Mouse (Mus musculus) hindbrain, embryonic 14.5 days (tissue): ENCODE data around the gene Arhgap44. TPM values are rescaled to one million over a fixed set of nuclear protein-coding genes. Genes with fewer than 3 reads are reported as not detected.

Source experiments
- ATAC-seq: fragments of 200-750 bp; cut with Nextera tagmentation; 2 replicates; pipeline ENCODE4 v1.8.0; 2017; ENCODE audit warnings: moderate number of reproducible peaks, mild to moderate bottlenecking, moderate TSS enrichment, moderate library complexity; ENCODE audit not compliant: low FRiP score
- DNase-seq: peaks from one replicate; pipeline ENCODE4 v3.0.0-alpha.2; 2015; ENCODE audit warnings: low spot score
- H3K27ac ChIP-seq: fragments of 300-500 bp; sonication (generic); 2 replicates; pipeline ENCODE4 v1.5.1; 2014; ENCODE audit warnings: mild to moderate bottlenecking, moderate library complexity
- H3K27me3 ChIP-seq: fragments of 300-500 bp; sonication (generic); 2 replicates; pipeline ENCODE4 v1.6.1; 2014; ENCODE audit warnings: mild to moderate bottlenecking, low read length, mixed read lengths; ENCODE audit not compliant: control insufficient read depth, insufficient read depth
- H3K36me3 ChIP-seq: fragments of 300-500 bp; sonication (generic); replicated peaks from 2 replicates; pipeline ENCODE4 v1.6.1; 2014; ENCODE audit not compliant: control insufficient read depth, insufficient read depth
- H3K4me1 ChIP-seq: fragments of 300-500 bp; sonication (generic); replicated peaks from 2 replicates; pipeline ENCODE4 v1.6.1; 2014; ENCODE audit warnings: antibody characterized with exemption, low read length, mixed read lengths; ENCODE audit not compliant: control insufficient read depth, insufficient read depth
- H3K4me2 ChIP-seq: fragments of 300-500 bp; sonication (generic); replicated peaks from 2 replicates; pipeline ENCODE4 v1.6.1; 2014; ENCODE audit warnings: mild to moderate bottlenecking, moderate library complexity
- H3K4me3 ChIP-seq: fragments of 300-500 bp; sonication (generic); replicated peaks from 2 replicates; pipeline ENCODE4 v1.5.1; 2014; ENCODE audit warnings: mild to moderate bottlenecking, low read length
- H3K9ac ChIP-seq: fragments of 300-500 bp; sonication (generic); 2 replicates; pipeline ENCODE4 v1.6.1; 2014
- H3K9me3 ChIP-seq: fragments of 300-500 bp; sonication (generic); 2 replicates; pipeline ENCODE4 v1.6.1; 2016; ENCODE audit warnings: low read length; ENCODE audit not compliant: control insufficient read depth
- WGBS: fragments of 180-500 bp; shearing (Covaris S2); extraction: QIAGEN DNeasy Blood & Tissue Kit; methylation state at CpG from one replicate; pipeline ENCODE4 v1.1.7; 2014; 5-methylcytosine and 5-hydroxymethylcytosine counted together
- polyA plus RNA-seq: library from polyadenylated mRNA; unstranded; fragments of >200 nt; fragmentation: Nextera tagmentation; extraction: Ambion mirVana; gene quantifications from 2 replicates; pipeline ENCODE4 v1.2.1, GENCODE M21; 2014

The Arhgap44 gene
- 17.7 and 20.7 TPM in 2 replicates for polyA plus RNA-seq

DNA sequence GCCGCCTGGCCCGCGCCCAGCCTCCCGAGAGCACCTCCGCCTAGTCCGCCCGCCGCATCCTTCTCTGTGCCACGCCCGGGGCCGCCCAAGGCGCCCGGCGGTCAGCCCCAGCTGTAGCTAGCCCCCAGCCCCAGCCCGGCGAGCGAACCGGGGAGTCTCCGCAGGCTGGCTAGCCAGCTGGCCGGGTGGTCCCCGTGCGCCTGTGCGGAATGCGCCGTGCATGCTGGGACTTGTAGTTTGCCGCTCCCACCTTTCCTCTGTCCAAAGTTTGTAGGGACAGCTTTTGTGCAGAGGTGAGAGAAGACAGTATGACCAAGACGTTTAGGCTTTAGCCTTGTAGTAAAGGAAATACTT lies at the start of gene Arhgap44:
Gene Arhgap44 (minus strand): TSS at position 195 of the 354 bp plus-strand sequence.
- Histone ChIP-seq H3K9me3 (no peaks in the 10 kb centered on the region), H3K36me3 (no peaks in the 10 kb centered on the region), H3K9ac (peak within 1 kb of the TSS; percentile 87), H3K4me2 (peak within 1 kb of the TSS; percentile 62), H3K27ac (peak within 1 kb of the TSS; percentile 81), H3K4me3 (peak within 1 kb of the TSS; percentile 85), H3K4me1 (peaks cover 12% of the 10 kb centered on the region), H3K27me3 (no peaks in the 10 kb centered on the region)
- WGBS: under 1% methylated on average over 26 of the region's 27 CpGs
- ATAC-seq (peak; percentile 93), DNase-seq (peak; percentile 70)

DNA sequence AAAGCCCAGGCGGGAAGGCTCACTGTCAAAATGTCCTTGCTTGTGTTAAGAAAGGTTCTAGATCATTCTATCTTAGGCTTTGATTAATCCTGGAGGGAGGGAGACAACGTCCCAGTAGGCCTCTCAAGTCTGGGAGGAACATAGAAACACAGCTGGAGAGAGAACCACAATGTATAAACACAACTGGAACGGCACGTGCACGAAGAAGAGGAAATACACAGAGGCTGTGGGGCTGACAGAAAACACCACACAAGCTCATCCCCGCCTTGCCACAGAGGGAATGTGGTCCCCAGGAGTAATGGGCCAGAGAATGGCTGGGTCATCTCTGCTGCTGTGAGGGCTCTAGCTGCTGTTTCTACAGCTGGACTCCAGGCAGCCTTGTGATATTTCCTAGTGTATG lies 48.9 kb upstream of the Arhgap44 start:
- Histone ChIP-seq H3K4me3 (no peak overlapping the region), H3K4me1 (no peaks in the 10 kb centered on the region), H3K27ac (no peak overlapping the region), H3K36me3 (no peaks in the 10 kb centered on the region), H3K9me3 (no peaks in the 10 kb centered on the region), H3K27me3 (0 out of 2 replicates have a peak, but pooled peaks cover 5% of the 10 kb centered on the region), H3K4me2 (no peak overlapping the region), H3K9ac (no peak overlapping the region)
- no peak for DNase-seq
- 74% methylated on average over 6 of the region's 6 CpGs for WGBS
- no peak for ATAC-seq

DNA sequence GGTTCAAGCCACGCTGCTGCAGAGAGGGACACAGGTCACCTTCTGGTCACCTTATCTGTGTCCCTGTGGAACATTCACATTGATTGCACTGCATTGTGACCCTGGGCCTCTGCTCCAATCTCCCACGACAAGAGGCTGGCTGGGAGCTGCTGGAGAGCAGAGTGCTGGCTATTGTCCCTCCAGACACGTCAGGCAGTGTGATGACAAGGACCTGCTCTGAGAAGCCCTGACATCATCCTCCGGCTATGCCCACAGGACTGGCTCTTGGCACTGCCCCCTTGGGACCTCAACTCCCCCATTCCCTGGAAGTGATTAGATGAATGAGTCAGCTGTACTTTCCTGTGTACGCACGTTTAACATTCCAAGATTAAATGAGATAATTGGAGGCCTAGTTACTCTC lies 46.7 kb upstream of the Arhgap44 start:
- Histone ChIP-seq H3K27me3 (0 out of 2 replicates have a peak, but pooled peaks cover 5% of the 10 kb centered on the region), H3K4me1 (no peaks in the 10 kb centered on the region), H3K4me2 (no peak overlapping the region), H3K27ac (no peak overlapping the region), H3K4me3 (no peak overlapping the region), H3K9ac (no peak overlapping the region), H3K36me3 (no peaks in the 10 kb centered on the region), H3K9me3 (no peaks in the 10 kb centered on the region)
- ATAC-seq (no peak), DNase-seq (no peak)
- 59% methylated on average over 6 of the region's 6 CpGs for WGBS

- no peak for ATAC-seq
- no peak overlapping the region for H3K4me2 ChIP-seq
- H3K9ac ChIP-seq: no peak overlapping the region
- no peaks in the 10 kb centered on the region for H3K36me3 ChIP-seq
- no peak overlapping the region for H3K4me3 ChIP-seq
- H3K9me3 ChIP-seq: no peaks in the 10 kb centered on the region
- no peaks in the 10 kb centered on the region for H3K4me1 ChIP-seq
- H3K27me3 ChIP-seq: no peaks in the 10 kb centered on the region
- WGBS: 72% methylated on average over 5 of the region's 5 CpGs
- no peak for DNase-seq
- H3K27ac ChIP-seq: no peak overlapping the region
Measured at GRCm38 (mm10) chr11:65205306-65205705, 42.5 kb upstream of the Arhgap44 start.

DNA sequence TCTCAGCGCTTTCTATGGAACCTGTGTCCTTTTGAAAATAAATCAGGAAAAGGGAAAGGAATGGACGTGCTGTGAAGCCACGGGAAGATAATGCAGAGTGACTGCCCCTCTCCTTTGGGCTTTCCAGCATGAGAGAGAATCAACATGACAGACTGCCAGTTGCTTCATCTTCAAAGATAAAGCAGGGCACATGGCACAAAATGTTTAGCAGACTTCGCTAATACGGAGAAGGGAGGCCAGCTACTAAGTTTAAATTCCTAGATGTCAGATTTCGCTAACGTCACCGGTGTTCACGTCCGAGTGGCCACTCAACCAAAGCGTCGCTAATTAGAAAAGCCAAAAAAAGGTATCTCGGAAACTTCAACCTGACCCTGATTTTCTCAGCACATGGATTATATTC lies 41.9 kb upstream of the Arhgap44 start:
- WGBS: 69% methylated on average over 13 of the region's 13 CpGs
- Histone ChIP-seq H3K4me3 (no peak overlapping the region), H3K27ac (no peak overlapping the region), H3K4me1 (no peaks in the 10 kb centered on the region), H3K9me3 (no peaks in the 10 kb centered on the region), H3K4me2 (no peak overlapping the region), H3K27me3 (no peaks in the 10 kb centered on the region), H3K36me3 (no peaks in the 10 kb centered on the region), H3K9ac (no peak overlapping the region)
- DNase-seq (no peak), ATAC-seq (no peak)

DNA sequence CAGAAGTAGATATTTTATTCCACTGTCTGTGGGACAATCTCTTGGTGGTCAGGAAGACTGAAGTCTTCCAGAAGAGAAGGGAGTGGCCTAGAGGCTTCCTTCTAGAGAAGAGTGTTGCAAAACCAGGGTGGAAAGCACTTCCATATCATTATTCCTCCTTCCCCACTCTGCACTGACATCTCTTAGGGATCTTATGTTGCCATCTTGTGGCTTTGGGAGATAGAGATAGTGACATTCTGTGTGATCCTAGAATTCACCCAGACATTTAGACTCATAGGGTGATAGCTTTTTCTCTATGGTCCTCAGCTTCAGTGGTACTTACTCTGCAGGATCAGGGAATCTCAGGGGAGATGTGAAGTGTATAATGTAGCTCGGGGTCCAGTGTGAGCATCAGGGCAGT lies 40.3 kb upstream of the Arhgap44 start:
- DNase-seq (no peak), ATAC-seq (no peak)
- Histone ChIP-seq H3K4me1 (no peaks in the 10 kb centered on the region), H3K36me3 (no peaks in the 10 kb centered on the region), H3K4me2 (no peak overlapping the region), H3K4me3 (no peak overlapping the region), H3K9ac (no peak overlapping the region), H3K9me3 (no peaks in the 10 kb centered on the region), H3K27me3 (no peaks in the 10 kb centered on the region), H3K27ac (no peak overlapping the region)
- WGBS: 96% methylated on average over 1 of the region's 1 CpGs

DNA sequence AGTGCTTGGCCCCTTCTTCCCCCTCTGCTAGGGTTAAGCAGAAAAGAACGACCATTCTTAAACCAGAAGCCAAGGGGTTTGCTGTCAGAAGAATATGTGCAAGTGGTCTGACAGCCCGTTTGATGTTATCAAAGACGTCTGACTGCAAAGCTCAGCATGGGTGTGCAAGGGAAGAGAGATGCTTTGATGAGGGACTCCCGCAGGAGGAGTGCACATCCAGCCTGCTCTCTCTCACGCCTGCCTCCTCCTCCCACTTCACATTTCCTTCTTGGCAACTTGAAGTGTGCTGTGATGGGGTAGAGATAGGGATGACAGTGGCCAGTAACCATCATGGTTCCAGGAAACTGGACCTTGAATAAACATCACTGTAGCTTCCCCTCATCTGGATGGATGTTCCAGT lies 39.5 kb upstream of the Arhgap44 start:
- Histone ChIP-seq H3K27ac (no peak overlapping the region), H3K27me3 (no peaks in the 10 kb centered on the region), H3K4me1 (no peaks in the 10 kb centered on the region), H3K9me3 (no peaks in the 10 kb centered on the region), H3K9ac (no peak overlapping the region), H3K36me3 (no peaks in the 10 kb centered on the region), H3K4me2 (no peak overlapping the region), H3K4me3 (no peak overlapping the region)
- no peak for DNase-seq
- no peak for ATAC-seq
- 40% methylated on average over 5 of the region's 5 CpGs for WGBS

DNA sequence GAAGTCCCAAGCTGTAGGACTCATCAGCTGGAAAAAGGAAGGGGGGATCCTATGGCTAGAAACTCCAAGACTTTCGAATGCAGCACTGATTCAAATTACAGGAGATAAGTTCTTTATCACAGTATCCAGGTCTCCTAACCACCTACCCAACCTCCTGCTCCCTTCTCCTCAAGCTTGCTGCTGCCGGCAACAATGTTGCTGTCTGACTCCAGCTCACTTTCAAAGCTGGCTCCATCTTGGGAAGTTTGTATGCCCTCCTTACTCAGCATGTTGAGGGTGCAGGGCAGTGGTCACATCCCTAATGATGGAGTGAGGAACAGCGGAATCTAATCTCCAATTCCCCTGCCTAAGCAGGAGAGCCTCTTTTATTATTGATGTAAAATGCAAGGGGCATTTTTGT lies 35.3 kb upstream of the Arhgap44 start:
- H3K4me2 ChIP-seq: no peak overlapping the region
- H3K27me3 ChIP-seq: no peaks in the 10 kb centered on the region
- H3K9ac ChIP-seq: no peak overlapping the region
- no peak overlapping the region for H3K27ac ChIP-seq
- no peak overlapping the region for H3K4me3 ChIP-seq
- no peaks in the 10 kb centered on the region for H3K9me3 ChIP-seq
- ATAC-seq (no peak), DNase-seq (no peak)
- no peaks in the 10 kb centered on the region for H3K4me1 ChIP-seq
- no peaks in the 10 kb centered on the region for H3K36me3 ChIP-seq
- WGBS: 87% methylated on average over 3 of the region's 3 CpGs

DNA sequence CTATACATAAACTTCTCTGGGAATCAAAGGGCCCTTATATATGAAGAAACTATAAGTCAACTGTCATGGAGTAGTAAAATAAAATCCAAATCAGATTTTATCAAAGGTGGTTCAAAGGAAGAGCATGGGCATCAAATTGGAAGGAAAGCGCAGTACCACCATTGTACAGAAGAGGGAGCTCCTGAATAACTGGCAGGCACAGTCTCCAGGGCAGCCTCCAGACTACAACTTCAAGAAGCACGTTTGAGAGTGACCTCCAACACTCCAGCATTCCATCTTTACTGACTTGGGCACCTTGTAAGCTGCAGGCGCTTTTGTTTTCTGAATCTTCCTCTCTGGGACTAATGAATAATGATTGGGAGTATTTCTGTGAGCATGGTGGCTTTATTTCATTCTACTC lies 34.5 kb upstream of the Arhgap44 start:
- peak; percentile 91 for DNase-seq
- Histone ChIP-seq H3K9me3 (no peaks in the 10 kb centered on the region), H3K4me2 (no peak overlapping the region), H3K36me3 (no peaks in the 10 kb centered on the region), H3K4me3 (no peak overlapping the region), H3K9ac (no peak overlapping the region), H3K27ac (no peak overlapping the region), H3K27me3 (no peaks in the 10 kb centered on the region), H3K4me1 (no peaks in the 10 kb centered on the region)
- ATAC-seq: no peak; the same call in 1 of the 2 replicates
- 6% methylated on average over 3 of the region's 3 CpGs for WGBS

- DNase-seq: no peak
- no peaks in the 10 kb centered on the region for H3K27me3 ChIP-seq
- H3K4me1 ChIP-seq: no peaks in the 10 kb centered on the region
- no peaks in the 10 kb centered on the region for H3K36me3 ChIP-seq
- no peak for ATAC-seq
- H3K9ac ChIP-seq: no peak overlapping the region
- no peak overlapping the region for H3K4me3 ChIP-seq
- 91% methylated on average over 12 of the region's 12 CpGs for WGBS
- no peaks in the 10 kb centered on the region for H3K9me3 ChIP-seq
- no peak overlapping the region for H3K4me2 ChIP-seq
- H3K27ac ChIP-seq: no peak overlapping the region
Measured at GRCm38 (mm10) chr11:65186974-65187373, 24.2 kb upstream of the Arhgap44 start.
